Mouse (Mus musculus) kidney, postnatal 36 days (tissue): ENCODE measurements at regions not wholly inside any gene's neighbourhood (a gene's known extent, or its start where the extent isn't known, plus 50 kb on each side); places are given as distances from the start of the nearest gene placed in this dataset.
"Not testable (repeated sequence)": the region's sequence is repeated elsewhere in the genome, so short reads cannot be mapped to it uniquely, and the experiment has no call there.

Source experiments
- DNase-seq, 2 experiments: peaks; one replicate each; pipeline ENCODE4 v3.0.0; 2021 to 2022; ENCODE audit warnings: mixed read lengths in 2 of 2

DNA sequence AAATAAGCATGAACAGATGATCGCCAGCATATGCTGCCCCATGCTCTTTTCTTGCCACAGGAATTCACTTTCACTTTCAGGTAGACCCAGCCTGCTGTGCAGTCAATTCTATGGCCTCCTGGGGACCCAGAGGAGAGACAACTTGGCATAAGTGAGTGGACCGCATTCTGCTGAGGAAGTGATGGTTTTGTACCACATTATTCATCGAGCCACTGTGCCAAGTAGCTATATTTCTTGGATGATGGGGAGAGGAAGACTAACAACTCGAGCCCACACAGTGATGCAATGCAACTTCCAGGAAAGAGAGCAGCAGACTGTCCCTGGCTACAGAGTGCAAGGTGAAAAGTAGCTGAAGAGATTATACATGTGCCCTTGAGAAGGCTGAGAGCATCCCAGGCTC is 515.8 kb upstream of the Kif18a start:
- DNase-seq: no peak

DNA sequence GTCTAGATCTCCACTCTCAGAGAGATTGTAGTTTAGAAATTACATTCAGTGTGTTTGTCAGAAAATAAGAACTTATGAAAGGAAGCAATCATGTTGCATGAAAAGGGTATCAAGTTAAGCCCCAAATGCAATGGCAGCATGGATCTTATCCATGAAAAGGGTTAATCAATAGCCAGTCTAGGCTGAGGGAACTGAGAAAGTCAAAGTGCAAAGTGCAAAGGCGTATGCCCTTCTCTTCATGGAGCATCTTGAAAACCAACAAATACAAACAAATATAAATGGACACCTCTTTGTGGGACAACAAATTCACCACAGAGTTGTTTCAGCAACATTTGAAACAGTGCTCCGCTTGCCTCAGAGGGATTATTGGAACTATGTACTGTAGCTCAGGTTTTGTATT is 514.1 kb upstream of the Kif18a start:
- peak; percentile 20 to 41 for DNase-seq

DNA sequence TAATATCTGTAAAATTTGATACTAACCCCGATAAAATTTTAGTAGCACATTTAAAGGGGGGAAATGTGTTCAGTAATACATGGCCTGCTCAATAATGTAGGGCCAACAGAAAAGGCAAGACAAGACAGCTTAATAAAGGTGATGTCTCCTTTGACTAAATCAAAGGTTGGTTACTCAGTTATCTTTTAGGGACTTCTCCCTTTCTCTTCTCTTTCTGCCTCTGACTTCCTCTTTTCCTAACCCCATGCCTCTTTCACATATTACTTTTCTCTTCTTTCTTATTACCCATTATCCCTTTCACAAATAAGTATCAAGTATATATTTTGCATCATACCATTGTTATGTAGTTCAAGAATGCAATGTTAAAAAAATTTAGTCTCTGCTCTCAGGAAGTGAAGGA is 510.2 kb upstream of the Kif18a start:
- no peak for DNase-seq

DNA sequence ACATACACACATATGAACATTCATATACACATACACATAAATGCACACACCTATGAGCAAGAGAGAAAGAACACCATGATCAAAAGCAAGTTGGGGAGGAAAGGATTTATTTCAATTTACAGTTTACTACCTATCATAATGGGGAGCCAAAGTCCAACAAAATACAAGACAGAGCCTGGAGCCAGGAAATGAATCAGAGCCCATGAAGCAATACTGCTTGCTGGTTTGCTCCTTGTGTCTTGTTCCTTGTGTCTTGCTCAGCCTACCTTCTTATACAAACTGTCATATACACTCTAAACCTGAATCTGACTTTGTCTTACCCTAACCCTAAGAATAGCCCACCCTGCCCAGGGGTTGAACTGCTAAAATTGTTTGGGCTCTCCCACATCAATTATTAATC is 497.1 kb upstream of the Kif18a start:
- no peak for DNase-seq

DNA sequence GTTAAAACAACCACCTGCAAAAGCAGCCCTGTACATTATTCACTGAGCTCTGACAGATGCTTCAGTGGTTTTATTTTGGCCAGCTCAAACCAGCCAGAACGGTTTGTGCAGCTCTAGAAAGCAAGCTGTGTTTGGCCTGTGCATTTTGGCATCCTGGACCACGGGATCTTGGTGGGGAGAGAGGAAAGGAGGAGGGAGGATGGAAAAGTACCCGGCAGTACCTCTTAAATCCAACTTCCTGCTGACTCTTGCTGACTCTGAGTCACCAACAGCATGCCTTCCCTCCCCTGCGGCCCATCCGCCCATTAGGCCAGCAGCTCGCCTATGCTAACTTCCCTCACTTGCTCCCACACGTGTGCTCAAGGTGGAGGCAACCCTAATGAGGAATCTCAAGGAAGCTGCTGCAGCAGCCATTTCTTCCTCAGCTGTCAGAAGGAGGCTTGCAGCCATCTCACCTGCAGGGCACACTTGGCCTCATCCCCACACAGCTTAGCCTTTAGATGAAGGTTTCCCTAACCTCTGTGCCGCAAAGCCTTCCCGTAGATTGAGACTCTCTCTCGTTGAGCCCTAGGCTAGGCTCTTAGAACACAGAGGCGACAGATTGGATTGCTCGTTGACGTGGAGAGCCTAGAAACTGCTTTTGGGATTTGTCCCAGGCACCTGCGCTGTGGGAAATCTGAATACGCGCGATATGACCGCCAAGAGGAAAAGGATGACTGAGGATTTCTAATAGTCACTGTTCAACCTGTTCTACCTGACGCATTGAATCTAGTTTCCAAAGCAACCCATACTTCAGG is 495.2 kb upstream of the Kif18a start:
- no peak for DNase-seq

DNA sequence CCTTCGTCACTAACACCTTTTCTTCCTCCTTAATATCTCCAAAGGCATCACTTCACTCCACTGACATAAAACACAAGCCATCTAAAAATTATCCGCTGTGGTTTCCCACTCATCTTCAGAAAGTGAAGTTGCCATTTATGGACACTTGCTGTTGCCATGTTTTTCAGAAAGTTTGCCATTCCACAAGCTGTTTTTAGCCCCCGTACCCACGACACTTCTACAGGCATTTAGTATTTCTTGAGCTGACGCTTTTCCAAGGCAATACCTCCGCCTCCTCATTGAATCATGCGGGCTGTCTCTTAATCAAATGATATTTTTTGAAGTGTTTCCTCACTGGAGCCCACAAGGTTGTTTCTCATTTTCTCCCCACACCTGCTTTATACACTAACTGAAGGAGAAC is 491.4 kb upstream of the Kif18a start:
- DNase-seq: no peak

DNA sequence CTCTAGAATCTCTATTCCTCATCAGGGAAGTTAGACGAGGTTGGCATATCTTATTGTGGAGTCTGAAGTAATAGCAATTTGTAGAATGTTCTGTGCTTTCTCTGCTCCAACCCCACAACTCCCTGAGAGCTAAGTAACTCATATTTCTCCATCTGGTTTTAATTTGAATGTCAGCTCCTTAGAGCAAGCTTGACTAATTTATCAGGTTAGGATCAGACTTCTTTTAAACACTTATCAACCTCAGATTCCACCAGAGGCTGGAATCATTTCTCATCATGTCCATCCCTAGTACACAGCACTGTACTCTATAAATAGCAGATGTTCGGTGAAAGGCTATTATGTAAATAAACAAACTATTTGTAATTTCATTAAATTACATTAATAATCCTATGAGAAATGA is 485.4 kb upstream of the Kif18a start:
- DNase-seq: no peak

DNA sequence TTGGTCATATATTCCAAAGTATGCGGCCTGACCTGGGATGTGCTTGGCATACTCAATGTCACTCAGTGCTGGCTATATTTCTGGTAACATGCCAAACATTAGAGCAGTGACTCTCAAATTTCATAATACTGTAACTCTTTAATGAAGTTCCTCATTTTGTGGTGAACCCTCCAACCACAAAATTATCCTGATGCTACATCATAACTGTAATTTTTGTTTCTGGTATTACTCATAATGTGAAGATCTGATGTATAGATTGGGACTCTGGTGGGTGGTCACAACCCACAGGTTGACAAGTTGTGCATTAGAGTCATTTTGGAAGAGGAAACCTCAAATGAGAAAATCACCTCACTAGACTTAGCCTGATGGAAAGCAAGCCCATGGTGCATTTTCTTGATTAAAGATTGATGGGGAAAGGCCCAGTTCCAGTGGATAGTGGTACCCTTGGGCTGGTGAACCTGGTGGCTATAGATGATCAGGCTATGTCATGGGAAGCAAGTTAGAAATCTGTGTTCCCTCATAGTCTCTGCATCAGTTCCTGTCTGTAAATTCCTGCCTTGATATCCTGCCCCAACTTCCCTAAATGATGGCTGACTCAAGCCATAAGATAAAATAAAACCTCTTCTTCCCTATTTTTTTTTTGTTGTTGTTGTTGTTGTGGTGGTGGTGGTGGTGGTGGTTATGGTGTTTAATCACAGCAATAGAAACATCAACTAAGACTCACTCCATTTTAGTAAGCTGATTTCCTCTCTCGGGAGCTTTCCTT is 483.5 kb upstream of the Kif18a start:
- DNase-seq: no peak

DNA sequence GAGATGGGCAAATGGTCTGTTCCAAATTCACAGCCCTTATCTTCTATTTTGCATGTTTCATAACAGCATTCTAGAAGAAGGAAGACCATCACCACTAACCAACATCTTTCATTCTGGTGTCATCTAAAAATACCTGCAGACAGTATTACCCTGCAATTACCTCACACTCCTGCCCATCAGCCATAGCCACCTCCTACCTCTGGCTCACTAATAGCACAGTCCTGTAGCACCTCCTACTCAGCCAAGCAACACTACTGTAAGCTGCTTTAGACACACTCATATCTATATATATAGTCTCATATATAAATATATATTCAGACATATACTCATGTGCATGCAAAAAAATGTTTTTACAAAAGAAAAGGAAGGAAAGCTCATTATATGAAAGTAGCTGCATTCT is 468.2 kb upstream of the Kif18a start:
- no peak for DNase-seq

DNA sequence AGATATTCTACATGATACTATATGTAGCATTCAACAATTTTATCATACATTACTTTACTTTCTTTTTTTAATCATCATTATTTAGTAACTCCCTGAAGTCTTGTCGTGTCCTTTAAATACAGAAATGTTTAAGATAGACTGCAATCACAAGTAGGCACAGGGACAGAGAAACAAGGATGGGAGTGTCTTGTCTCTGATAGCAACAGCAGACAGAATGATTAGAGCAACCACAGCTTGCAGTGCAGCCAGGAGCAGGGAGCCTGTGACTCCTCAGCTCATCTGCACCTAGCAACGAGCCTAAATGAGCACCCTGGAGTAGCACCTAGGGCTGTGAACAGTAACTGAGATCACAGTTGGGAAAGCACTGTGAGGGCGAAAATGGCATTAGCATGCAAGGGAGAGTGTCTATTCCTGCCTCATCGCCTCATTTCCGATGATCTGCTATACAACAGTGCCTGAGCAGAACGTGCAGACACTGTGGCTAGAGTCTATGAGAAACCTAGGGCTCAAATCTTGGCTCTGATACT is 467.4 kb upstream of the Kif18a start:
- DNase-seq: no peak

DNA sequence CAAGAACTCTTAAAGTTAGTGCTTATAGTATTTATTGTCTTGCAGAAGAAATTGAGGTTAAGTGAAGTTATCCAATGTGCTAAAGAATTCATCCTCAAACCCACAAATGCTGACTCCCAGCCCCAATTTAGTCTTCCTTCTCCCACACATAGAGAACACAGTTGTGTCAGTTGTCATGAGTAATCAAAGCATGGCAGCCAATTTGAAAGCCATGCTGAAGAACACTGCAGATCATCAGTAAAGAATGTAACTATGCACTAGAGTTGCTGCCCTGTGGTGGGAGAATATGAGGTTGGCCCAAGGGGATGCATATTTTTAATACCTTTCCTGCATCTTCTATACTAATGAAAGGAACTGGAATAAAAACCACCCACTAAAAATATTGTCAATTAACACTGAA is 464.0 kb upstream of the Kif18a start:
- DNase-seq: no peak

DNA sequence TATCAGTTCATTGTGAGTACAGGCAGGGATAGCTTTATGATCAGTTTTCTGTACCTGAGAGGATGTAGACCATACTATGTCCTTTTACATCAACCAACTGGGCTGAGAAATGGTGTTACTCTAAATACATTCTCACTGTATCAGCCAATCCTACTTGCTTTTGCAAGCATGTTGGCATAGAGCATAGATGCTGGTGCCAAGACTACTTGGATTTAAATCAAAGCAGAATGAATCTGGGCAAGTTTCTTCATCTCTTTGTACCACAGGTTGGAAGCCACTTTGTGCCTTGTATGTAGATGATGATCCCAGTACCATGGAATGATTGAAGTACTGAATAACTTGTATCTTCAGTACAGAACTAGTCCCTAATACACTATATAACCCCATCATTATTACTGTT is 456.5 kb upstream of the Kif18a start:
- no peak for DNase-seq

DNA sequence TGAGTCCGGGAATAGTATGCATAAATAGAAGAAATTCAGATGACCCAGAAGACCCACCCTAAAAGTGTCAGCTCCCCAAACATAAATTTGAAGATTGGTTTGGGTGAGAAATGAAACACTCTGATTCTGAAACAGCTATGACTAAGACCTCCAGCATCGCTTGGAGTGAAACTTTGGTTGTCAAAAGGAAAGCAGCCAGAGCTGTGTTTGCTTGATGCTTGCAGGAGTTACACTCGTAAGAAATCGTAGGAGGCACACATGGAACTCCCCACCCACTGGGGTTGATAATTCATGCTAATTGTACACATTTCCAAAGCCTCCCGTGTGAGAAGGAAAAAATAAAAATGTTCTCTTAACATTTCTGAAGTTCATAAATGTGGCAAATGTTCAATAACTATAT is 454.6 kb upstream of the Kif18a start:
- DNase-seq: no peak

DNA sequence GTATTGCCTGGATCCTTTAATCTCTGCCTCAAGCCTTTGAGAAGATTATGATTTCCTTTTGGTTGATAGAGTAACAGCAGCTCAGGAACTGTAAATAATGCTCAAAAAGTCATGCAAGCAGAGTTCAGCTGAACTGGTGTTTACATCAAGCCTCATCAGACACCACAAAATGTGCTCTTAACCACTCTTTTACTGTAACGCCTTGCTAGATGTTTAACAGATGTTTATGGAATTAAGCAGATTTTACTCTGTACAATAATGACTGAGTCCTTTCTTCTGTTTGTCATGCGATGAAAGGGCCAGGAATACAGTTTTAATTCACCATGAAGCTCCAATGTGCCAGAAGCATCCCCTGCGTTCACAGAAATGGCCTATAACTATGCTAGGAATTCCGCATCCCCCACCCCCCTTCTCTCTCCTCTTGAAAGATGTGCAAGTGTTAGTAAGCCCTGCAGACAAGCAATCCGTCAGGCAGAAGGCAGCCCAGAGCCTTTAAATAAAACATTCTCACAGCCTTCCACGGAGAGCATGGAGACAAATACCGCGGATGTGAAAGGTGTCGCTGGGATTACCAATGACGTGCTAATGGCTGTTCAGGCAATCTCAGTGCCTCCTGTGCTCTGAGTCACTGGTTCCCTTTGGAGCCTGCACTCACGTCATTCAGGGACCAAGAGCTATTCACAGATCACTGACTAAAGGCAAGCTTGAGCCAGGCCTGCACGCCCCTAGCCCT is 453.3 kb upstream of the Kif18a start:
- DNase-seq: peak in 1 of 2 experiments; percentile 7

DNA sequence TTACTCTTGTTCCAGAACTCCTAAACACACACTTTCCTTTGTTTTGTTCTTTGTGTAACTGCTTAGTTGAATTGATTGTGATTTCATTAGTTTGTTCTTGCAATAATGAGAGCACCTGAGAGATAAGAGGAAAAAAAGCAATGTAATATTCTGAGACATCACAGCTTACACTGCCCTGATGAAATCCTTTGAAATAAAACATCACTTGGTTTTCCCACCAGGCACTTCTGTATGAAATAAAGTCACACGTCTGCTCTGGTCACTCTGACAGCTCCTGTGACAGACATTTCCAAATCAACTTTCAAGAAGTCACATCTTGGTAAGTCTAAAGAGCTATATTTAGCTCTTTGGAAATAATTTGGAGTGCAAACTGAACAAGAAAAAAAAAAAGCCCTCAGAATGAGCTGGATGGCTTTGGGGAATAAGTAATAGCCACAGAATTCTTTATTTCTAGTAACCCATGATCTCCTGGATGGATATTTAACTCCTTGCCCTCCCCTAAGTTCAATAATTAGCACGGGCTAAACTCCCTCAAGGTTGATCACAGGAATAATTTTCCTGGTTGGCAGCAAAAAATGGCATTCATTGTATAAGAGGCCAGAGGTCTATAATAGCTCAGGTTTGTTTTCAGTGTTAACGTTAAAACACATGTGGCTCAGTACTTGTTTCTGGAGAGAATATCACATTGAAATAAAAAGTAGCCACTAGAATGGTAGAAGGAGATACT is 452.4 kb upstream of the Kif18a start:
- DNase-seq: no peak

DNA sequence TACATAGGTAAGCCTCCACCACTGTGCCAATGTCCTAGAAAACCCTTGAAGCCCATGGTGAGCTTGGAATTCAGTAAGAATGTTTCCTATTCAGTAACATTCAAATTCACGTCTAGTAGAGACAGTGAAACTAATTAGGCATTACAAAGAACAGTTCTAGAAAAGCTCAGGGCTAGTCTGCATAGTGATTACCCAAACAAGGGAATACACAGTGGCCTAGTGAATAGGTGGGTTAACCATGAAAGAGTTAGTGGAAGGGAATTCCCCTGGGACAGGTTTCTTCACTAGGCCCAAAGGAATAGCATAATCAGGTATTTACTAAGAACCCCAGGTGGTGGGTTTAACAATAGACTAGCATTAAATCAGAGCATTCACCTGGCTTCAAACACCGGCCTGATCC is 436.7 kb upstream of the Kif18a start:
- not testable (repeated sequence) for DNase-seq

DNA sequence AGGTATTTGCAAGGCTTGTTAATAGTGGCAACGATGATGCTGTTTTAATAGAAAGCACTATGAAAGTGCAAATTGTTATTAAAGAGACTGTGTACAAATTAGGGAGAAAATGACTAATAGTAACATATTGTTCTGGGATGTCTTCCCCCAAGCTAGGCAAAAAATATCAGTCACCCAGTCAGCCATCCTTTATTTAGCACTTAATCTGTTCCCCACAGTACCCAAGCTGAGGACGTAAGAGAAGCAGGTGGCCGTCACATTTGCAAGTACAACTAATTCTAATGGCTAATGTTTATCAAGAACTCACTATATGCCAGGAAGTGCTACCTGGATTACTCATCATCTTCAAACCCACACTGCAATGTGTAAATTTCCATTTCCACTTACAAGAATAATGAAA is 432.5 kb upstream of the Kif18a start:
- DNase-seq: no peak

DNA sequence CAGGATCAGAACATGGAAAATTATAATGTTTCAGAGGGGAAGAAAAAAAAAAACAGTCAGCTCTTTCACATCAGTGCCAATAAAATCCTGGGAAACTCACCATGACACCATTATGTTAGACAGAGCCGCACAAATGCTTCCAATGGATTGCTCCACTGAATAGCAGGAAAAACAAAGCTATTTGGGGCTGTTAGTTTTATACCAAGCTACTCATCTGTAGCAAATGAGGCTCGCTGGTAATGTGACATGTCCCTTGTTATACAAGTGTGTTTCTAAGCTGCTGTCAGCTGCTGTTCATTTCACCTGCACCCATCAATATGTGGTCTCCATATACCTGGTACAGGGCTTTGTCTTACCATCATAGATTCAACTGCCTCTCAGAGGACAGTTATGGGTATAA is 426.1 kb upstream of the Kif18a start:
- DNase-seq: no peak

DNA sequence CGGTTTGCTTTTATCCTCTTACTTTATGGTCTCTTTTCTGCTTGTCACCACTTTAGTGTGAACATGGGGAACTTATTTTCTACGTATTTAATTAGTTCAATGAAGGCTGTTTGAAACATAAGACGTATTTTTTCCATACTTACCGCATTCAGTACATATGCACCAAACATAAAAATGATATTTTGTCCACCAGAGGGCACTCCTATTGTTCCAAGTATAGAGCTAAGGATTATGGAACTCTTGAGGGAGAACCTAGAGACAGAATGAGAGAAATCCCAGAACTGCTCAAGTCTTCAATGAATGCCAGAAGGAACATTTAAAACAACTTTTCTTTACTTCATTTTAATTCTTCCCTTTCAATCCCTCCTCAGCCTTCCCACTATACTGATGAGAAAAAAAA is 403.4 kb upstream of the Kif18a start:
- DNase-seq: no peak

DNA sequence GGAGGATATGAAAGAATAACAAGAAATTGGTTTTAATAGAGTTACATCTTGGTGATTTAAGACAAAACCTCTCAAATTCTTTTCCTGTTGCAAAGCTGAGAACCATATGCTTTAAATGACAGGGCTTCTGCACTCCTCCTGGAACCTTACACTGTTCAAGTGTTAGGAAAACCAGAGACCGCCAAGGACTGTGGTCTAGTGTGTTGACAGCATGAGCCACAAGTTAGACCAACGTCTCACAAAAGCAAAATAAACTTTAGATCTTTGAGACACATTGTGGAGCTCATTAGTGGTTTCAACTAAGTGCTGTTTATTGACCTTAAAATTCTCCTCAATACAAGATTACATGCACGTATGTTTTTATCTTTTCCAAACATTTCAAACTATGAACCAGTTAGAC is 402.9 kb upstream of the Kif18a start:
- DNase-seq: no peak

DNA sequence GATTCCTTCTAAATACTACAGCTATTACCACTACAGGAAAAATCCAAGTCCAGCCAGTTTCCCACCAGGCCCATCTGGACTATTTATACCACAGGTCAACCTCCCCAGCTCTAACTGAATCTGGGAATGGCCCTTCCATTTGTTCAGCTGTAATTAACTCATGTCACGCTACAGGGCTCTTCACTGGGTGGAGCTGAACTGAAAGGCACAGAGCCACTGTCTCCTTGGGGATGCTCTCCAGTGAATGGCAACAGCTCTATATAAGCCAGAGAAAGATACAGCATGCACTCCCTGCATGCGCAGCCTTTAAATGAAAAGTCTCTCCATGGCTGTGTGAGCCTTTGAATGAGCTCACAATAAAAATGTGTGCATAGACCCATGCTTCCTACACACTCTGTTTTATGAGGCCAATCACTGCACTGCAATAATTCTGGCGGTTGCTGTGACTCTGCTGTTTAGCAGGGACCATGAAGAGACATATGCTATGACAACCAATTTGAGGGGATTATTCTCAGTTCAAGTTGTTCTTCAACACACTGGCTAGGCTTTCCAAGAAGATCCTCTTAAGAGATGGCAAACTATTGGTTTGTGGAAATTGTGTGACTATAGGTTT is 376.3 kb upstream of the Kif18a start:
- DNase-seq: no peak

DNA sequence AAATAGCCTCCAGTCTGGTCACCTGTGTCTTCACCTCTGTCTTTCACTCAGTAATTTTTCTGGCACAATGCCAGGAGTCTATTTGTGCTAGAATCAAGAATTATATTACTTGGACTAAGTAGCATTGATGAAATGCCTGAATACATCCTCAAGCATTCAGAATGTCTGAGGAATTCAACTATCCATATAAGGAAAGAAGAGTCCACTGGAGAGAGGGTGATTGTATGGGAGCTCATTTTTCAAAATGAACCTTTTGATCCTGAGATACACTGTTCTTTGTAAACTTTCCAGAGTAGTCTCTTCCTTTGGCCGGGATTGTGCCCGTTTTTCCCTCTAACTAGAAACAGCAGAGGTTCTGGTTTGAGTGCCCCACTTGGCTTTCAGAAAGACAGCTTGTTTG is 367.0 kb upstream of the Kif18a start:
- no peak for DNase-seq
